Mouse (Mus musculus) midbrain, embryonic 14.5 days (tissue): Measurements from ENCODE around the gene P2rx6. TPM values are rescaled to one million over a fixed set of nuclear protein-coding genes. Genes with fewer than 3 reads are reported as not detected.

ENCODE experiments used
- ATAC-seq: fragments of 200-750 bp; cut with Nextera tagmentation; 2 replicates; pipeline ENCODE4 v1.8.0; 2017; ENCODE audit warnings: moderate number of reproducible peaks, moderate library complexity; ENCODE audit not compliant: low FRiP score, low TSS enrichment
- DNase-seq: peaks from one replicate; pipeline ENCODE4 v3.0.0-alpha.2; 2015
- H3K27ac ChIP-seq: fragments of 300-500 bp; sonication (generic); replicated peaks from 2 replicates; pipeline ENCODE4 v1.5.1; 2014; ENCODE audit warnings: mild to moderate bottlenecking, low read depth, low read length, moderate library complexity
- H3K27me3 ChIP-seq: fragments of 300-500 bp; sonication (generic); 2 replicates; pipeline ENCODE4 v1.6.1; 2014; ENCODE audit warnings: low read length, control low read depth, mixed read lengths; ENCODE audit not compliant: control insufficient read depth, insufficient read depth
- H3K36me3 ChIP-seq: fragments of 300-500 bp; sonication (generic); 2 replicates; pipeline ENCODE4 v1.6.1; 2014; ENCODE audit warnings: low read length, control low read depth; ENCODE audit not compliant: control insufficient read depth, insufficient read depth
- H3K4me1 ChIP-seq: fragments of 300-500 bp; sonication (generic); 2 replicates; pipeline ENCODE4 v1.6.1; 2014; ENCODE audit warnings: mild to moderate bottlenecking, antibody characterized with exemption, low read length, control low read depth; ENCODE audit not compliant: control insufficient read depth, insufficient read depth
- H3K4me2 ChIP-seq: fragments of 300-500 bp; sonication (generic); 2 replicates; pipeline ENCODE4 v1.6.1; 2014; ENCODE audit warnings: mild to moderate bottlenecking, low read length, moderate library complexity
- H3K4me3 ChIP-seq: fragments of 300-500 bp; sonication (generic); replicated peaks from 2 replicates; pipeline ENCODE4 v1.5.1; 2014; ENCODE audit warnings: low read depth, low read length
- H3K9ac ChIP-seq: fragments of 300-500 bp; sonication (generic); replicated peaks from 2 replicates; pipeline ENCODE4 v1.6.1; 2014; ENCODE audit warnings: mild to moderate bottlenecking, low read length, moderate library complexity
- H3K9me3 ChIP-seq: fragments of 300-500 bp; sonication (generic); 2 replicates; pipeline ENCODE4 v1.6.1; 2016; ENCODE audit warnings: low read length, control low read depth, mixed read lengths; ENCODE audit not compliant: control insufficient read depth
- WGBS: fragments of 180-500 bp; shearing (Covaris S2); extraction: QIAGEN DNeasy Blood & Tissue Kit; methylation state at CpG from one replicate; pipeline ENCODE4 v1.1.7; 2014; 5-methylcytosine and 5-hydroxymethylcytosine counted together
- polyA plus RNA-seq: library from polyadenylated mRNA; unstranded; fragments of >200 nt; fragmentation: Nextera tagmentation; extraction: Ambion mirVana; gene quantifications from 2 replicates; pipeline ENCODE4 v1.2.1, GENCODE M21; 2014

Gene P2rx6
- polyA plus RNA-seq, 1 experiment from 2014 or later: 1.9 TPM

DNA sequence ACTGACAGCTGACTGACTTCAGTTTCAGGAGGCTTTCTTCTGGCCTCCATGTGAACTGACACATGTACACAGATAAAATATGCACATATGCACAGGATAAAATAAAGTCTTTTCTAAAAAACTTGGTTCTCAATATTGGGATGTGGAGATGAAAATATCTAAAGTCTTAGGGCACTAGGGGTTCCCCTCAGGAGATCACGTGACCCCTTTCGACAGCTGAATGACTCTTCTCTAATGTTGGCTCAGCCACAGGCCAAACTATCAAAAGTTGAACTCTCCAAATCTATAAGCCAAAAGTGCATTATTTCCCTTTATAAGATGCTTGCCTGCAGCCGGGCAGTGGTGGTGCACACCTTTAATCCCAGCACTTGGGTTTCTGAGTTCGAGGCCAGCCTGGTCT lies 5.5 kb upstream of the P2rx6 start:
- H3K9me3 ChIP-seq: no peaks in the 10 kb centered on the region
- H3K27me3 ChIP-seq: no peaks in the 10 kb centered on the region
- H3K27ac ChIP-seq: no peak overlapping the region
- no peak overlapping the region for H3K4me2 ChIP-seq
- H3K4me3 ChIP-seq: no peak overlapping the region
- peaks cover 27% of the 10 kb centered on the region for H3K4me1 ChIP-seq
- no peak for ATAC-seq
- H3K9ac ChIP-seq: no peak overlapping the region
- WGBS: 87% methylated on average over 4 of the region's 4 CpGs
- DNase-seq: no peak
- H3K36me3 ChIP-seq: no peaks in the 10 kb centered on the region

DNA sequence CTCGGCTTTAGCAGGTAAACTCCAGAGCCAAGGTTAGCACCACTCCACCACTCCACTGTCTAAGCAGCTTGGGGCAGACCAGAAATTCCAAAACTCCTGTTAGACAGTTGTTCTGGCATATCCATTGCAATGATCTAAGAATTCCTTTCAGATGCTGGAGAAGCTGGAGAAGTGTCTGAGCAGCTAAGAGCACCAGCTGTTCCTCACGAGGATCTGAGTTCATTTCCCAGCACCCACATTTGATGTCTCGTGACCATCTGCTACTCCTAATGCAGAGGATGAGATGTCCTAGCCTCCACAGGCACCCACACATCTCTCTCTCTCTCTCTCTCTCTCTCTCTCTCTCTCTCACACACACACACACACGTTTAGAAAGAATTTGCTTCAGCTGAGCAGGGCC lies 4.8 kb upstream of the P2rx6 start:
- WGBS: 64% methylated on average over 4 of the region's 4 CpGs
- no peak for ATAC-seq

DNA sequence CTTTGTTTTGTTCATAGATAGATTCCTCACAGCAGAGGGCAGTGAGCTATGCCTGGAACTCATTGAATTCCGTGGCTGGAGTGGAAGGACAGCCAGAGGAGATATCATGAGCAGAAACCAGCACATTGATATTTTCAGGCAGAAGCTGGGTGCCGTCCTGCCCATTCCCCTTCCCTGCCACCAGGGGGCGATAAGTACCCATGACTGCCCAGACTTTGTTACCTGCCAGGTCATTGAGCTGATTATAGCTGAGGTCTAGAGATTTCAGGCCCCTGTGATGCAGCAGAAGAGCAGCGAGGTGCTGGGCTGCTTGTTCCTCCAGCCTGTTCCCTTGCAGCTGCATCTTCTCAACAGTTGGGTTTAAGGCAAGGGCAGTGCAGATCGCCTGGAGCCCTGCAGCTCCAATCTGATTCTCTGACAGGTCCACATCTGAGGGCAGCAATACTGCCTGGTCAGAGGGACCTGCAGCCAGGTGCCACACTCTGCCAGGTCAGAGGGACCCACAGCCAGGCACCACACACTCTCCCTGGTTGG lies 3.7 kb upstream of the P2rx6 start:
- no peaks in the 10 kb centered on the region for H3K27me3 ChIP-seq
- ATAC-seq (no peak; the same call in 1 of the 2 replicates), DNase-seq (peak; percentile 85)
- no peaks in the 10 kb centered on the region for H3K9me3 ChIP-seq
- H3K36me3 ChIP-seq: no peaks in the 10 kb centered on the region
- peak overlapping the region; percentile 35 for H3K4me2 ChIP-seq
- WGBS: 4% methylated on average over 5 of the region's 5 CpGs
- H3K4me3 ChIP-seq: no peak overlapping the region
- no peak overlapping the region; the same call in 1 of the 2 replicates for H3K9ac ChIP-seq
- H3K4me1 ChIP-seq: peaks cover 34% of the 10 kb centered on the region
- H3K27ac ChIP-seq: no peak overlapping the region

More for the DNA sequence above, 4.8 kb upstream of the P2rx6 start:
- DNase-seq: no peak
- H3K4me3 ChIP-seq: no peak overlapping the region
- no peak overlapping the region for H3K27ac ChIP-seq
- H3K36me3 ChIP-seq: no peaks in the 10 kb centered on the region
- no peaks in the 10 kb centered on the region for H3K9me3 ChIP-seq
- no peak overlapping the region for H3K9ac ChIP-seq
- H3K4me2 ChIP-seq: no peak overlapping the region
- H3K4me1 ChIP-seq: peaks cover 34% of the 10 kb centered on the region
- H3K27me3 ChIP-seq: no peaks in the 10 kb centered on the region

DNA sequence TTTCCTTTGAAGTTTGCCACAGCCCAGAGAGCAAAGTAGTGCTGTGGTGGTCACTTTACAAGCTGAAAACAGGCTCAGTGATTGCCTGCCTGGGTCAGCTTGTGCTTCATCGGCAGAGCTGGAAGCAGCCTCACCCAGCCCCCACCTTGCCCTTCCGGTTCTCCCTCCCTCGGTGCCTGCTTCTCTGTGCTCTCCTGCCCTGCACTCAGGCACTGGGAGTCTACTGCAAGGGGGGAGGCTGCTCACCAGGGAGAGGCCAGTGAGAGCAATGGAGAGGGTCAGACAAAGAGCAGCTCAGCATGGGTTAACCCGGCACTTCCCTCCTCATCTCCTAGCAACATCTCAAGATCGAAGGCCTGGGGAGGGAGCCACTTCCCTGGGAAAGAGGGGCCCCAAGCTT lies 2.9 kb upstream of the P2rx6 start:
- peak; percentile 20 for DNase-seq
- WGBS: 1% methylated on average over 5 of the region's 5 CpGs

DNA sequence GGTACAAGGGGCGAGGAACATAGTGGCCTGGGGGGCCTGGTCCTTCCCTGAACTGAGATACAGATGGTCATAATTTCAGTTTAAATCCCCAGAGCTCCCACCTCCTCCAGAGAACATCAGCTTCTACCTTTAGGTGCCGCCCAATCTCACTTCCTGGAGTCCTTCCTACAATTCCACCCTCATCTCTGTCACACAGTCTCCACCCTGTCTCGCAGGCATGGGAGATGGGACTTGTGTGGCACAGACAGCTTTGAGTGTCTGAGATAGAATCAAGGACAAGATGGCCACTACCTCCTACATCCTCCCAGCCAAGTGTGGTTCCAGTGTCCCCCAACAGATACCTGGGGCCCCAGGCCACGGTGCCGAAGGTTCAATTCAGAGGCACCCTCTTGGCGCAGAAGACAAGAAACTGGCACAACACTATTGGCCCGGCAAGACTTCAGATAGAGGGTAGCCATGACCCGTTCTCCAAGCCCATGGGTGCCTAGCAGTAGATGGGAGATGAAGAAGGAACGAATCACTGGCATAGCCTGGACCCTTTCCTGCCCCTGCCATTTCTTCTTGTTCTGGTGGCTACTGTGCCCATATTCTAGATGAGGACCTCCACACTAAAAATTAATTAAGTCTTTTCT lies 2.2 kb upstream of the P2rx6 start:
- H3K9me3 ChIP-seq: no peaks in the 10 kb centered on the region
- peaks cover 28% of the 10 kb centered on the region for H3K4me1 ChIP-seq
- no peak overlapping the region for H3K27ac ChIP-seq
- no peak overlapping the region for H3K9ac ChIP-seq
- H3K36me3 ChIP-seq: no peaks in the 10 kb centered on the region
- WGBS: 67% methylated on average over 9 of the region's 9 CpGs
- H3K27me3 ChIP-seq: no peaks in the 10 kb centered on the region
- no peak overlapping the region; the same call in 1 of the 2 replicates for H3K4me2 ChIP-seq
- ATAC-seq (no peak), DNase-seq (no peak)
- H3K4me3 ChIP-seq: no peak overlapping the region

More for the DNA sequence above, 2.9 kb upstream of the P2rx6 start:
- peak; percentile 28; the same call in 1 of the 2 replicates for ATAC-seq
- Histone ChIP-seq H3K36me3 (no peaks in the 10 kb centered on the region), H3K27me3 (no peaks in the 10 kb centered on the region), H3K4me1 (peaks cover 34% of the 10 kb centered on the region), H3K4me3 (no peak overlapping the region), H3K9me3 (no peaks in the 10 kb centered on the region), H3K9ac (no peak overlapping the region; the same call in 1 of the 2 replicates), H3K4me2 (peak overlapping the region; percentile 35), H3K27ac (no peak overlapping the region)

DNA sequence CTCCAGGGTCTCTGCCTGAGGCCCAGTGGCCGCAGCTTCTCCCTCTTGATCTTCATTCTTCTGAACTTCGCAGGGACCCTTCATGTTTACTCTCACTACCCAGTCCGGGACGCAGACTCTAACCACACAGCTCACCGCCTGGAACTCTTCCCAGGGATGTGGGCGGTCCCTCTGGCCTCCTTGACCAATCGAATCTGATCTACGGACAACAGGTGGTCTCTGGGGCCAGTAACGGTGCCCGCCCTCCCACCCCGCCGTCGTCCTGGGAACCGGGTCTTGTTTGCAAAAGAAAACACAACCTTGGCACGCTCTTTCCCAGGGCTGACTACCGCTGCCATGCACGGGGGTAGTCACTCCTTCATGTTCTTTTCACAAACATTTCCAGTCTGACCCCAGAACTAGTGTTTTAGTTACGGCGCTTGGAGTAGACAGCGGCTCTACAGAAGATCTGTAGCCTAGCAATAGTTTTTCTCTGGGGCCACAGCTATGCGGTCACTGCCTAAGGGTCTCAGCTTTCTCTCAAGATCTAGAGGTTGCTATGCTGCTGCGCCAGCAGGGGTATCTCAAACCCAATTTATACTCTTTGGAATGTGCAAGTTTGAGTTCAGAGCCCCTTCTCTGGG lies 446 bp upstream of the P2rx6 start, which contains the start of gene Lrrc74b:
Lrrc74b (minus strand) TSS at position 120 of the 623 bp plus-strand sequence.
- peak within 1 kb of the TSS; percentile 41; the same call in 1 of the 2 replicates for H3K27ac ChIP-seq
- 0 out of 2 replicates have a peak within 1 kb of the TSS, but pooled peaks have one; percentile 12 for H3K9ac ChIP-seq
- H3K4me3 ChIP-seq: peak within 1 kb of the TSS; percentile 15; the same call in 1 of the 2 replicates
- peaks cover 24% of the 10 kb centered on the region for H3K4me1 ChIP-seq
- H3K4me2 ChIP-seq: peak within 1 kb of the TSS; percentile 47
- DNase-seq: peak; percentile 75
- no peaks in the 10 kb centered on the region for H3K36me3 ChIP-seq
- peak; percentile 66 for ATAC-seq
- no peaks in the 10 kb centered on the region for H3K27me3 ChIP-seq
- no peaks in the 10 kb centered on the region for H3K9me3 ChIP-seq
- under 1% methylated on average over 22 of the region's 22 CpGs for WGBS

DNA sequence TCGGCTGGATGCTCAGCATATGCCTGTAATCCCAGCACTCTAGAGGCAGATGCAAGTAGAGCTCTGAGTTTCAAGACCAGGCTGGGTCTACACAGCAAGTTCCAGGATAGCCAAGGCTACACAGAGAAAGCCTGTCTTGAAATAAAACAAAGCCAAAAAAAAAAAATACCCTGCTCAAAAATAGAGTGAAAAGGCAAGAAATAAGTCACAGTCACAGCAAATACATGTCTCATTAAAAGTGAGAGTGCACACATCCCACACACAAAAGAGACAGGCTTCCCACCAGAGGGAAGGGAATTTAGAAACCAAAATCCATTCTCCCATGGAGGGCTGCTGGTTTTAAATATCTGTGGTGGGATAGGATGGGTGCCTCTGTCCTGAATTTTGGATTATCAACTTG lies 1.9 kb downstream of the P2rx6 start:
- WGBS: 38% methylated on average over 1 of the region's 1 CpGs
- no peak overlapping the region for H3K27ac ChIP-seq

DNA sequence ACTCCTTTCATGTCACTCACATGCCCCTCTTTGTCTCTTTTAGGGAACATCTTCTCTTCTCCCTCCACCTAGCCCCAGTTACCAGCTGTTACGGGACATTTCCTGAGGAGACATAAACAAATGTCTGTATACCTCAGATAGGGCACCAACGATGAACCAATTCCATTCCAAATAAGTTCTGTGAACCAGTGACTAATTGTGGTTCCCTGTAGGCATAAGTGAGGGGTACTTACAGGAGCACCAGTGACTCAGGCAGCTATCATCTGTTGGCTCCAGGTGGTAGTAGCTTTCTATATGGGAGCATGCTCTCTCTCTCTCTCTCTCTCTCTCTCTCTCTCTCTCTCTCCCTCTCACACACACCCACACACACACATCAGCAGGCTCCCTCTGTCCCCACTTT lies 2.5 kb downstream of the P2rx6 start:
- Histone ChIP-seq H3K27ac (no peak overlapping the region), H3K9me3 (no peaks in the 10 kb centered on the region), H3K4me3 (no peak overlapping the region), H3K4me2 (no peak overlapping the region), H3K9ac (no peak overlapping the region), H3K27me3 (no peaks in the 10 kb centered on the region), H3K36me3 (no peaks in the 10 kb centered on the region), H3K4me1 (peaks cover 12% of the 10 kb centered on the region)
- DNase-seq (no peak), ATAC-seq (no peak)
- 91% methylated on average over 2 of the region's 2 CpGs for WGBS

More for the DNA sequence above, 1.9 kb downstream of the P2rx6 start:
- Histone ChIP-seq H3K4me3 (no peak overlapping the region), H3K4me2 (no peak overlapping the region), H3K9me3 (no peaks in the 10 kb centered on the region), H3K9ac (no peak overlapping the region), H3K27me3 (no peaks in the 10 kb centered on the region), H3K36me3 (no peaks in the 10 kb centered on the region), H3K4me1 (peaks cover 18% of the 10 kb centered on the region)
- no peak for DNase-seq
- no peak for ATAC-seq
